Mouse (Mus musculus) stomach, postnatal 0 days (tissue): Measurements from ENCODE around the gene Sec63. TPM values are rescaled to one million over a fixed set of nuclear protein-coding genes. Genes with fewer than 3 reads are reported as not detected.

Source experiments
- ATAC-seq: fragments of 200-750 bp; cut with Nextera tagmentation; 2 replicates; pipeline ENCODE4 v1.8.0; 2017; ENCODE audit not compliant: low FRiP score, low TSS enrichment
- DNase-seq: peaks from one replicate; pipeline ENCODE4 v3.0.0-alpha.2; 2016; ENCODE audit warnings: low spot score
- H3K27ac ChIP-seq: fragments of 300-500 bp; sonication (generic); replicated peaks from 2 replicates; pipeline ENCODE4 v1.5.1; 2014; ENCODE audit warnings: mild to moderate bottlenecking, control low read depth
- H3K27me3 ChIP-seq: fragments of 300-500 bp; sonication (generic); 2 replicates; pipeline ENCODE4 v1.6.1; 2014; ENCODE audit warnings: low read length; ENCODE audit not compliant: control insufficient read depth, insufficient read depth
- H3K36me3 ChIP-seq: fragments of 300-500 bp; sonication (generic); 2 replicates; pipeline ENCODE4 v1.6.1; 2014; ENCODE audit warnings: low read length, mixed read lengths; ENCODE audit not compliant: control insufficient read depth, insufficient read depth
- H3K4me1 ChIP-seq: fragments of 300-500 bp; sonication (generic); replicated peaks from 2 replicates; pipeline ENCODE4 v1.6.1; 2014; ENCODE audit warnings: antibody characterized with exemption; ENCODE audit not compliant: control insufficient read depth, insufficient read depth
- H3K4me2 ChIP-seq: fragments of 300-500 bp; sonication (generic); replicated peaks from 2 replicates; pipeline ENCODE4 v1.6.1; 2014; ENCODE audit warnings: low read depth, mild to moderate bottlenecking, control low read depth, moderate library complexity
- H3K4me3 ChIP-seq: fragments of 300-500 bp; sonication (generic); 2 replicates; pipeline ENCODE4 v1.5.1; 2014; ENCODE audit warnings: low read depth, low read length, control low read depth
- H3K9ac ChIP-seq: fragments of 300-500 bp; sonication (generic); 2 replicates; pipeline ENCODE4 v1.6.1; 2014; ENCODE audit warnings: mild to moderate bottlenecking, low read length, control low read depth, mixed read lengths
- H3K9me3 ChIP-seq: fragments of 300-500 bp; sonication (generic); 2 replicates; pipeline ENCODE4 v1.6.1; 2016; ENCODE audit warnings: low read length; ENCODE audit not compliant: control insufficient read depth
- CTCF ChIP-seq: IDR thresholded peaks from 2 replicates; pipeline ENCODE4 v1.5.1; 2016; ENCODE audit warnings: antibody characterized with exemption, low read depth, mild to moderate bottlenecking, moderate library complexity
- EP300 ChIP-seq: optimal IDR thresholded peaks from 2 replicates; pipeline ENCODE3; 2016; ENCODE audit warnings: antibody characterized with exemption
- WGBS: fragments of 180-500 bp; shearing (Covaris S2); extraction: QIAGEN DNeasy Blood & Tissue Kit; methylation state at CpG from one replicate; pipeline ENCODE4 v1.1.7; 2014; 5-methylcytosine and 5-hydroxymethylcytosine counted together
- polyA plus RNA-seq: library from polyadenylated mRNA; unstranded; fragments of >200 nt; fragmentation: Nextera tagmentation; extraction: Ambion mirVana; gene quantifications from 2 replicates; pipeline ENCODE4 v1.2.1, GENCODE M21; 2015

Gene Sec63
- polyA plus RNA-seq, 1 experiment from 2014 or later, result 15.8 TPM

DNA sequence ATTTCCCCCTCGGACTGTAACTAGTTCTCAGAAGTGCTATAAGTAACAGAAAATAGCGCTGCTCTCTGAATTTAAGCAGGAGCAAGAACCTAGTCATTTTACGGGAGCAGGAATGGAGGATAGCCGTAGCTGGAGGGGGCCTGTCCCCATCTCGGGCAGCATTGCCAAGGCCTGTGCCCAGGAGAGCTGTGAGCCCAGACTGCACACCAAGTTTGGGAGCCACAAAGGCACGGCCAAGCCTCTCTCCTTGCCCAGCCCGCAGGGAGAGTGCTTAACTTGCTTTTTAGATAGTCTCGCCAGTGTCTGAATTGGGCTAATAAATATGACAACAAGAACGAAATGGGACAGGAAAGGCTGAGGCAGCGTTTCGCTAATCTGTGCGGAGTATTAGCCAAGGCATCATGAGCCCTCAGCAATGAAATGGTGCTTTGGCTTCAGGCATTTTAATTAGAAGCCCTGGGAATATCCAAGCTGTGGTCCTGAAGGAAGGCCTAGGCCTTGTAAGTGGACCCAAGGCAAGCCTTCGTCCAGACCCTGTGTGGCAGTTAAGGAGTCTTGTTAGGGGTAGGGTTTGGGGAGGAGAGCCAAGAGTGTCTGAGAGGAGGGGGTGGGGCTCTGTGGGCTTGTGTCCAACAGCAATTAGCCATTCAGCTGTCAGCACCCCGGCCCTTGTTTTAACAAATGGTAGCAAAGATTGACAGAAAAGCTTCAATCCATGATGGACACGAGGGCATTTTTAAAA is 111.1 kb downstream of the Sec63 start:
- 79% methylated on average over 15 of the region's 15 CpGs for WGBS
- Histone ChIP-seq H3K4me2 (no peak overlapping the region), H3K9me3 (no peaks in the 10 kb centered on the region), H3K27ac (no peak overlapping the region), H3K36me3 (no peaks in the 10 kb centered on the region), H3K4me1 (no peaks in the 10 kb centered on the region), H3K27me3 (no peaks in the 10 kb centered on the region), H3K9ac (no peak overlapping the region), H3K4me3 (no peak overlapping the region)
- ATAC-seq (no peak), DNase-seq (no peak)
- TF ChIP-seq CTCF, result no peak
- no peak for TF ChIP-seq EP300

DNA sequence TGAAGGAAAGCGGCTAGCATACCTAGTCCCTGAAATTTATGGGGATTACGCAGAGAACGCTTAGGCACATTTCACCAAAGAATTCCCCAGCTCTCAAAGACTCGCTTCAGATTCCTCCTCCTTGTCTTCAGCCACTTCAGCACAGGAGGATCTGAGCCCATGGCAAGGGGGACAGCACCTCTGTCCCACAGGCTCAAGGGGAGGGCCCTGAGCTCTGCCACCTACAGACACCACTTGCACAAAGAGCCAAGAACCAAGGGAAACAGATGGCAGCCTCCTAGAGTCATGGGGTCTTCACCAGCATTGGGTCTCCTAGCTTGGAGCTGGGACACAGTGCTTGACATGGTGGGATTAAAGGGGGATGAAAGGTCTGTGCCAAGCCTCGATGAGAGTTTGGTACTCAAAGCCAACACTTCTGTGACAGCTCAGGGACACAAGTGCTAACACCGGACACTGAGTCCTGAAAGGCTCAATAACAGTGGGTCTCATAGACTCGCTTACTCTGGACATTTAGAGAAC is 111.8 kb downstream of the Sec63 start:
- no peak overlapping the region for H3K9ac ChIP-seq
- ATAC-seq (no peak), DNase-seq (no peak)
- H3K27me3 ChIP-seq, result no peaks in the 10 kb centered on the region
- no peaks in the 10 kb centered on the region for H3K9me3 ChIP-seq
- no peaks in the 10 kb centered on the region for H3K4me1 ChIP-seq
- 80% methylated on average over 7 of the region's 7 CpGs for WGBS
- no peak overlapping the region for H3K4me2 ChIP-seq
- no peak overlapping the region for H3K4me3 ChIP-seq
- TF ChIP-seq EP300, result no peak
- TF ChIP-seq CTCF, result no peak
- H3K36me3 ChIP-seq, result no peaks in the 10 kb centered on the region
- no peak overlapping the region for H3K27ac ChIP-seq

DNA sequence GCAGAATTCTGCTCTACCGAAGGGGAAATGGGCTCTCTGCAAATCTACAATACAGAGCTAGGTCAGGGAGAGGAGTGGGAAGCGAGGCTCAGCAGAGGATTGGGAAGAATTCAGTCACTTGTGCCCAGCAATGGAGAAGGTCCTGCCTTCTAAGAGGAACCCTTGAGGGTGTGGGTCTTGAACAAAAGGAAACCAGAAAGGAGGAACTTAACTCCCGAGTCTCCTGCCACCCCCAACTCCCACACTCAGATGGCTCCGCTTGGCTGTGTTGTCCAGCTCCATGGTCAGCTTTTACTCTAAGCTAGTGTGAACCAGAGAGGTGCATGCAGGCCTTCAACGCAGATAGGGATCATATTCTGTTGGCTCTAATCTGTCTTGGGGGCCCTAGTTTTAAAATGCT is 114.9 kb downstream of the Sec63 start:
- Histone ChIP-seq H3K4me3 (no peak overlapping the region), H3K4me1 (no peaks in the 10 kb centered on the region), H3K36me3 (no peaks in the 10 kb centered on the region), H3K9me3 (no peaks in the 10 kb centered on the region), H3K27ac (no peak overlapping the region), H3K27me3 (no peaks in the 10 kb centered on the region), H3K4me2 (no peak overlapping the region), H3K9ac (no peak overlapping the region)
- DNase-seq (no peak), ATAC-seq (no peak)
- WGBS, result 76% methylated on average over 5 of the region's 5 CpGs
- no peak for TF ChIP-seq CTCF
- TF ChIP-seq EP300, result no peak

DNA sequence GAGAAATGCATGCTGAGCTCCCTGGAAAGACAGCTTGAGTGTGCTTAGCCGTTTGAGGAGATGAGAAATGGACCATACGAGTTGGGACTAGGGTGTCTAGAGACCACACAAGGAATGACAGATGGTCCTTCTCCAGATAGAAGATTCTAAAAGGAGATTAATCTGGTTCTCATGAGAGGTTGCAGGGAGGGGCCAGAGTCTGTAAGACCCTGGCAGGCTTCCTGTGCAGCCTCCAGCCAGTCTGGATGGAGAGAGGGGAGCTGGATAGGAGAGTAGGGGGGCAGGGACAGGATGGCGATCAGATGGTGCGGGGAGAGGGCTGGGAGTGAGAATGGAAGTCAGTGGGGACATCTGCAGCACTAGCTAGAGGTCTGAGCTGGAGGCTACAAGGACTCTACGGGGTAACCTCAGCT is 118.0 kb downstream of the Sec63 start:
- no peak overlapping the region for H3K9ac ChIP-seq
- no peaks in the 10 kb centered on the region for H3K9me3 ChIP-seq
- ATAC-seq (peak; percentile 67; the same call in 1 of the 2 replicates), DNase-seq (no peak)
- H3K27me3 ChIP-seq, result no peaks in the 10 kb centered on the region
- 42% methylated on average over 5 of the region's 5 CpGs for WGBS
- no peak overlapping the region for H3K4me2 ChIP-seq
- peak overlapping the region; percentile 9; the same call in 1 of the 2 replicates for H3K27ac ChIP-seq
- H3K4me3 ChIP-seq, result no peak overlapping the region
- no peak for TF ChIP-seq EP300
- TF ChIP-seq CTCF, result no peak
- H3K4me1 ChIP-seq, result no peaks in the 10 kb centered on the region
- no peaks in the 10 kb centered on the region for H3K36me3 ChIP-seq

DNA sequence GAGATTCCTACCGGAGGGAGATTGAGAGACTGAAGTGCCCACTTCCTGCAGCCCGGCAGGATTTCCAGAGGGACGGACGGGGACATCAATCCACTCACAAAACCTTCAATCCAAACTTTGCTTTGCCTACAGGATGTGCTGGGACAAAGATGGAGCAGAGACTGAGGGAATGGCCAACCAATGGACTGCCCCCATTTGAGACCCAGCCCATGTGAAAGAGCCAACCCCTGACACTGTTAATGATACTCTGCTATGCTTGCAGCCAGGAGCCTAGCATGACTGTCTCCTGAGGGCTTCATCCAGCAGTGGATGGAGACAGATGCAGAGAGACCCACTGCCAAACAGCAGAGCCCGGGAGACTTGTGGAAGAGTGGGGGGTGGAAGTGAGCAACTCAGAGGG is 118.4 kb downstream of the Sec63 start:
- Histone ChIP-seq H3K27ac (peak overlapping the region; percentile 24; the same call in 1 of the 2 replicates), H3K4me3 (no peak overlapping the region), H3K27me3 (no peaks in the 10 kb centered on the region), H3K9ac (no peak overlapping the region), H3K9me3 (no peaks in the 10 kb centered on the region), H3K36me3 (no peaks in the 10 kb centered on the region), H3K4me2 (no peak overlapping the region), H3K4me1 (no peaks in the 10 kb centered on the region)
- no peak; the same call in 1 of the 2 replicates for ATAC-seq
- TF ChIP-seq CTCF (no peak), EP300 (no peak)
- 39% methylated on average over 5 of the region's 5 CpGs for WGBS
- DNase-seq, result no peak

Other genes with a start within 250 kb of the Sec63 start
- gene Nr2e1, start 177.9 kb upstream of the Sec63 start, polyA plus RNA-seq, result 0.04 TPM in 1 of 2 replicates, not detected in the other
- 13.0 and 13.5 TPM in 2 replicates for gene Ostm1, start 177.7 kb upstream of the Sec63 start, polyA plus RNA-seq
- 5.1 and 5.4 TPM in 2 replicates for gene Scml4, start 98.9 kb downstream of the Sec63 start, polyA plus RNA-seq